Mouse (Mus musculus): ENCODE data around the gene Emp3.
"Not testable (repeated sequence)": the region's sequence is repeated elsewhere in the genome, so short reads cannot be mapped to it uniquely, and the experiment has no call there.

The Emp3 gene

DNA sequence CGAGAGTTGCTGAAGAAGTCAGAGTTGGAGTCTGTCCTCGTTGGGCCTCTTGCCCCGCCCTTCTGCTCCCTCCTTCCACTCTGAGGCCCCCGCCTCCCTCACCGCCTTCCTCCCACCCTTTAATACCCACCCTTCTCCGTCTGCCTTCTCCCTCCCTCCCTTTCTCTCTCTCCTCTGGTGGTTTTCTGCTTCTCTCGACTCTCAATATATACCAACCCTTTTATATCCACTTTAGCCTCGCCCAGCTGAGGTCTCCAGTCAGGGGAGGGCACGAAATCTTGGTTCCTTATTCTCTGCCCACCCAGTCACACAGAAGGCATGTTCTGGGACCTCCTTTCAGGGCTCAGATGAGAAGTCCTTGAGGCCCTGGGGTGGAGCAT, at the start of gene Emp3:
Gene Emp3, minus strand, starts transcription at position 163 of the 380 bp plus-strand sequence.
- peak; percentile 62 for DNase-seq (ENCODE audit: low spot score)

DNA sequence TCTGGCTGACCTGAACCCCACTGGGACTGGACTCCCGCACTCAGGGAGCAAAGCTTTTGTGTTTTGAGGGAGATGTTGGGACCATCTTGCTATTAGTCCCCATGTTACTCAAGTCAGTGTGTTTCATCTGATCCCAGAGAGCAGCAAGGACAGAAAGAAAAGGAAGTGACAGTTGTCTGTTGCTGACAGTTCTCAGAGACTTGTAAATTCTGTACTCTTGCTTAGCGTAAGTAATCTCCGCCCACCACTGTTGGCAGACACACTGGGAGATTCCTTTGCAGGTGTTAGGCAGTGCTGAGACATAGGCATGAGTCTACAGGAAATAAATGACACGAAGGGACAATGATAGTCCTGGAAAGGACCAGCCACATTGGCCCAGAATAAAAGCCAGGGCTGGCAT, 35.4 kb upstream of the Emp3 start:
- no peak for DNase-seq (ENCODE audit: low spot score)

DNA sequence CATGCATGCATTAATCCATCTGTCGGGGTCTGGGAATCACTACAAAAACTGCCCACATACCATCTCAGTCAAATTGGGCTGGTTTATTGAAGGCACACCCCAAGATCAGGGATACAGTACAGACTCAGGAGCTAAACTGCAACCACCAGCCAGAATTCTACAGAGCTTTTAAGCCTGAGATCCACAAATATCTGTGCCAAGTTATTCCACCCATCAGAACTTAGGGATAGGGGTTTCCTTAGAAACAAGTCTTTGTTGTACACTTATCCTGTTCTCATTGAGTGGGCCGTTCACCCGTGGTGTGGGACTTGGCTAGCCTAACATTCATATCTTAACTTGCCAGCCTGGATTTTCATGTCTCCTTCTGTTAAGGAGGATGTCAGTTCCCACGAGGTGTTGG, 27.9 kb upstream of the Emp3 start:
- DNase-seq (ENCODE audit: low spot score): no peak

DNA sequence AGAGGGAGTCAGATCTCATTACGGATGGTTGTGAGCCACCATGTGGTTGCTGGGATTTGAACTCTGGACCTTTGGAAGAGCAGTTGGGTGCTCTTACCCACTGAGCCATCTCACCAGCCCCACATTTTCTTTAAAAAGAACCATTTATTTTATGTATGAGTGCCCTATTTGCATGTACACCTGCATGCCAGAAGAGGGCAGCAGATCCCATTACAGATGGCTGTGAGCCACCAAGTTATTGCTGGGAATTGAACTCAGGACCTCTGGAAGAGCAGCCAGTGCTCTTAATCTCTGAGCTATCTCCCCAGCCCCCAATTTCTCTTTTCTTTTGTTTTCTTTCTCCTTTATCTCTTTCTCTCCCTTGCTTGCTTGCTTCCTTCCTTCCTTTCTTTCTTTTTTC, 22.1 kb upstream of the Emp3 start:
- not testable (repeated sequence) for DNase-seq (ENCODE audit: low spot score)

DNA sequence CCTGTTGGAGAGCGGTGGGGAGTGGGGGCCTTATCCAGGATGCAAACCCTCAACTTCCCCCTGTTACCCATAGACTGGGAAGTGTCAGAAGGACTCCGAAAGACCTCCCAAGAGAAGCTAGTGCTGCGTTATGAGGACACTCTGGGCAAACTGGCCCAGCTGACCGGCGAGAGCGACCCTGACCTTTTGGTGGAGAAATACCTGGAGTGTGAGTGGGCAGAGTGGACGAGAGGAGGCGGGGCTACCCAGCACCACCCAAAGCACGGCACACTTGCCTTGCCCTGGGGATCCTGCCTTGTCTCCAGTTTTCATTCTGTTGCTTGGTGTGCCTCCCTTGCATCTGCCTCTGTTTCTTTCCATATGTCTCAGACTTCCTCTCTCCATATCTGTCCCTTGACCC, 20.8 kb upstream of the Emp3 start:
- DNase-seq (ENCODE audit: low spot score): no peak

DNA sequence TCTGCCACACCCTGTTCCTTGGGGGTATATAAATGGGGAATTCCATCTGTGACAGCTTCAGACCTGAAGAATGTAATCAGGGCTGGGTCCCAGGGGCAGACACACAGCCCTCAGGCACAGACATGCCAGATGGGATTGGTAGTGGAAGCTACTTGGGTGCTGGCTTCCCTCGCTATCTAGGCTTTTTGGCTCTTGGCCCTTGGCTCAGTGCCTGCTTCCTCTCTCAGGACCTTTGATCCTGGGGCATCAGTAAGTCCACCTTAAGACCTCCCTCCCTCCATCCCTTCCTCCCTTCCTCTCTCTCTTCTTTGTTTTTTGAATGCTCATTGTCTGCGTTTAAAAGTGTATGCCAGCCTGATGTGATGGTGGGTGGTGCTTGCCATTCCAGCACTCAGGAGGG, 18.6 kb upstream of the Emp3 start:
- no peak for DNase-seq (ENCODE audit: low spot score)

DNA sequence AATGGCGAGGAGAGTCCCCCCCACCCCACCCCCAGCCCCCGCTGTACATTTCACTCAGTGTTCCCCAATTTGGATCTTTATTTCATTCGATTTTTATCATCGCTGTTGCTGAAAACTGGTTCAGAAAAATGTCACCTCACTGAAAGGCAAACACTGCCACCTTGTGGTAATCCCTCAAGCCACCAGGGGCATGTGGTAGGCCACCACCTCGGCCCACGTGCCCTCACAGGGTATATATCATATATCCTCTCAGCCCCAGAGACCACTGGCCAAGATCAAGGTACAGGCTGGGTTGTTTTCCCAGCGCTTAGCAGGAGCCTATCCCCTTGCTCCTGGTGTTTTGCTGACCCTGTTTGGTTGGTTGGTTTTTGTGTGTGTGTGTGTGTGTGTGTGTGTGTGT, 13.9 kb upstream of the Emp3 start:
- peak; percentile 56 for DNase-seq (ENCODE audit: low spot score)

DNA sequence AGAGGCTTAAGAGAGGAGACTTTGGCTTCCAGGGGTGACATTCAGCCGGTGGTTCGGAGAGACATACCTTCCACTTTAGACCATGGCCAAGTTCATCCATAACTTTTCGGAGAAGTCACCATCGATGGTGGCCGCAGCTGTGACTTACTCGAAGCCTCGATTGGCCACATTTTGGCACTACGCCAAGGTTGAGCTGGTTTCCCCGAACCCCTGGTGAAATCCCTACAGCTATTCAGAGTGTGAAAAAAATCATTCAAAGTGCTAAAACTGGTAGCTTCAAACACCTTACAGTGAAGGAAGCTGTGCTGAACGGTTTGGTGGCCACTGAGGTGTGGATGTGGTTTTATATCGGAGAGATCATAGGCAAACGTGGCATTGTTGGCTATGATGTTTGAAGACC, 12.6 kb upstream of the Emp3 start:
- DNase-seq (ENCODE audit: low spot score): not testable (repeated sequence)

DNA sequence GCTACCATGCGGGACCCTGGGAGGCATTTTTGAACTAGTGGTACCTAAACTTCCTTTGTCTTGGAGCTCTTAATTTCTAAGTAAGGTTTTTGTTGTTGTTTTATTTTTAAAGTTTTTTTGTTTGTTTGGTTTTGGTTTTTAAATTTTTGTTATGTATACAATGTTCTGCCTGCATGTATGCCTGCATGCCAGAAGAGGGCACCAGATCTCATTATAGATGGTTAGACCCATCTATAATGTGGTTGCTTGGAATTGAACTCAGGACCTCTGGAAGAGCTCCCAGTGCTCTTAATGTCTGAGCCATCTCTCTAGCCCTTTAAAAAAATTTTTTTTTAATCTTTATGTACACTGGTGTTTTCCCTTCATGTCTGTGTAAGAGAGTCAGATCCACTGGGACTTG, 8.5 kb upstream of the Emp3 start:
- no peak for DNase-seq (ENCODE audit: low spot score)

DNA sequence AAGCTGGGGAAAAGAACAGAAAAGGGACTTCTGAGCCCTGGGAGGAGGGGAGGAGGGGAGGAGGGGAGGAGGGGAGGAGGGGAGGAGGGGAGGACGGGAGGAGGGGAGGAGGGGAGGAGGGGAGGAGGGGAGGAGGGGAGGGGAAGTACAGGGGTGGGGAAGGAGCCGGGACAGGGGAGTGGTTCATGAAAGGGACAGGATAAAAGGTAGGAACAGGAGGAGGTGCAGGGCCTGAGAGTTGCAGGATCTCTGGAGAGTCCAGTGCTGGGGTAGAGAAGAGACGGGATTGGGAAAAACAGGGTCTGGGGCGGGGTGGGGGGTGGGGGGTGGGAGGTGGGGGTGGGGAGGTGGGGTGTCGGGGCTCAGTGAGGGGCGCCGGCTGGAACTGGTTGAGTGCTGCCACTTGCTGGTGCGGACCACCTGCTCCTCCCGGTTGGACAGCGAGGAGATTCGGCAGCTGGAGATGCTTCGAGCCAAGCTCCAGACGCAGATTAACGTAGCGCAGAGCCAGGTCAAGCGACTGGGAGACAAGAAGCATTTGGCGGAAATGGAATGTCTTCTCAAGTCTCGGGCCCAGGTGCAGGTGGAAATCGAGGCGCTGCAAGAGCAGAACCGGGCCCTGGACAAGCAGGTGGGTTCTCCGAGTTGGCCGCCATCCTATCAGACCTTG, 7.6 kb upstream of the Emp3 start:
- DNase-seq (ENCODE audit: low spot score): no peak

DNA sequence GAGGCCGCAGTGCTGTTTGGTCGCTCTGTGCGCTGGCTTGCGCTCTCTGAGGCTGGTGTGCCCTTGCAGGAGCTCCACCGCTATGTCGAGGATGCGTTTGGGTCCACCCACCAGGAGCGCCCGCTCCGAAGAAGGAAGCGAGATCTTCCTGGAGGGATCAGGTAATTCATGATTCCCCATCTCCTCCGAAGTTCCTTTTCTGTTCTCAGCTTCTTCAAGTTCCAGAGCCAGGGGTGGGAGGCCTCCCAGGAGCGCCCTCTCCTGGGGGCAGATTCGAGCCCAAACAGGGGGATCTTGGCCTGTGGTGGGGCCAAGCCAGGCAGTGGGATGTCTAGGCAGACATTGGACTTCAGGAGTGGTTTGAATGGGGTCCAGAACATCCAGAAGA, 3.2 kb upstream of the Emp3 start:
- no peak for DNase-seq (ENCODE audit: low spot score)

DNA sequence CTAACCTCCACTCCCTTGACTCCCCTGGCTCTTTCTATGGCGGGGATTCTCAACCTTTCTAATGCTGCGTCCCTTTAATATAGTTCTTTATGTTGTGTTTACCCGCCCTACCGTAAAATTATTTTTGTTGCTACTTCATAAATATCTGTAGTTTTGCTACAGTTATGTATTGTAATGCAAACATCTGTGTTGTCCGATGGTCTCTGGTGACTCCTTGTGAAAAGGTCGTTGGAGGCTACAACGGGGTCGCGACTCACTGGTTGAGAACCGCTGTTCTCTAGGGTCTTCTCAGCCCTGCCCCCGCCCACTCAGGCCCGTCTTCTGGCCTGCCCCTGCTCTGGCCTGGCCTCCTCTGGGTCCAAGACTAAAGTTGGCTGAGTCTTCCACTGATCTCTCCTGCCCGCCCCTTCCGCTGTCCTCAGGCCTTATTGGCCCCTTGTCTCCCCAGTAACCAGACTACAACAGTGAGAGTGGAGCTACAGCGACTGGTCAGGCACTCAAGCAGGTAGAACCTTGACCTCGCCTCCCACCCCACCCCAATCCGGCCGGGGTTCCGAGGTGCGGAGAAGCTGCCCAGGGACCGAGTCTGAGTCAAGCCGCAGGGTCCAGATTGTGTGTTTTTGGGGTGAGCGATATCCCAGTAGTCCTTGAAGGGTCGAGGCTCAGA, 2.7 kb upstream of the Emp3 start, which contains the start of gene Ccdc114:
Gene Ccdc114, plus strand, starts transcription at position 311 of the 667 bp plus-strand sequence.
- DNase-seq (ENCODE audit: low spot score): peak; percentile 53

DNA sequence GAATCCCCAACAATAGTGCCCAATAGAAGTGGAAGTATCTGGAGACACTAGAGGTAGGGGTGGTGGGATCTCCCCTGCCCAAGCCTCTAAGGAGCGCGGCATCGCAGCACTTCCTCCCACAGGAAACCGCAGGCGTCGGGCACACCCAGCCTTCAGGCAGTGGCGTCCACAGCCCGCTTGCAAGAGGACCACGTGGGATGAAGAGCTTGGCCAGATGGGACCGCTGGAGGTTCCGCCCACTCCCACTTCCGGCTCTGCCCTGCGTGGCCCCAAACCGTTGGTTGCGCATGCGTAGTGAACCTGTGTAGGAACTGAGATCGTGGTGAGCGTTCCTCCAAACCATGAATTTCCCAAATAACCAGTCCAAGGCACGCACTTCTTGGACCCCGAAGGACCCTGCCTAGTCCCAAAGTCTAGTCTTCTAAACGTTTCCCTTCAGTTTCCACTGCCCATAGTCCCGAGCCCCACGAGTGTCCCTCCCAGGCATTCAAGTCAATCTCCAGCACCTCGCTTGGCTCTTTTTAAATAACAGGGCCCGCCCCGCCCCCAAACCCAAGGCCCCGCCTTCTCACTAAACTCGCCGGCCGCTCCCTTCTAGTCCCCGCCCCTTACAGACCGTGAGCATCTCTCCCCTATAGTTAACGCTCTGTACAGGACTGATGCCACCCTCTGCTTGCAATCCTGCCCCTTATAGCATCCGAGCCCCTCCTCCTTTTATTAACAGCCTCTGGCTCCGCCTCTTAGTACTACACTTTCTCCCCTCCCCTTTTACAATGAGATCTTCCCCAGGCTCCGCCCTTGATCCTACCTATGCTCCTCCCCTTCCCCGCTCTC, 1.9 kb upstream of the Emp3 start:
- DNase-seq (ENCODE audit: low spot score): peak; percentile 92

DNA sequence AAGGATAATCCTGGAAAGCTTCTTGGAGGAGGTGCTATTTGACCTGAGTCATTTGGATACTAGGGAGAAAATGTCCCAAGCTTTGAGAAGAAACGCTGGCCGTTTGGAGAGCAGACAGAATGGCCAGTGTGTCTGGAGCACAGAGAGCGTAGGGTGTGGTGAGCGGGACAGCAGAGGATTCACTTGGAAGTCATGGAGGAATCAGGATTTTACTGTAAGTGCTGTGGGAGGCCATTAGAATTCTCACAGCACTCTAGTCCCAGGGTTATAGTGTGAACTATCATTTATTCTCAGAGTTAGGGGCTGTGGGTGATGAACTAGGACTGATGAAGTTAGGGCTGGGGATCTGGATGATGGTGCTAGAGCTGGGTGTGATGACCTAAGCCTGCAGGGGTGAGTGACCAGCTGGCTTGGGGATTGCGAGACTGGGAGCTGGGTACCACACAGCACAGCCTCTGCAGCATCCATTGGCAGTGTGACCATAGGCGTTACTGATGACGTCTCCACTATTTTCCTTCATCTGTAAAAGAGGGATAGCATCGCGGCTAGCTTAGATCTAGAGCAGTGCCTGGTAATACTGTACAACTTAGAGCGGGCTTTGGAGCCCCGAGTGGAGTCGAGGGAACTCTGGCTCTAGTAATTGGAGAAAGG, 871 bp upstream of the Emp3 start:
- DNase-seq (ENCODE audit: low spot score): no peak

DNA sequence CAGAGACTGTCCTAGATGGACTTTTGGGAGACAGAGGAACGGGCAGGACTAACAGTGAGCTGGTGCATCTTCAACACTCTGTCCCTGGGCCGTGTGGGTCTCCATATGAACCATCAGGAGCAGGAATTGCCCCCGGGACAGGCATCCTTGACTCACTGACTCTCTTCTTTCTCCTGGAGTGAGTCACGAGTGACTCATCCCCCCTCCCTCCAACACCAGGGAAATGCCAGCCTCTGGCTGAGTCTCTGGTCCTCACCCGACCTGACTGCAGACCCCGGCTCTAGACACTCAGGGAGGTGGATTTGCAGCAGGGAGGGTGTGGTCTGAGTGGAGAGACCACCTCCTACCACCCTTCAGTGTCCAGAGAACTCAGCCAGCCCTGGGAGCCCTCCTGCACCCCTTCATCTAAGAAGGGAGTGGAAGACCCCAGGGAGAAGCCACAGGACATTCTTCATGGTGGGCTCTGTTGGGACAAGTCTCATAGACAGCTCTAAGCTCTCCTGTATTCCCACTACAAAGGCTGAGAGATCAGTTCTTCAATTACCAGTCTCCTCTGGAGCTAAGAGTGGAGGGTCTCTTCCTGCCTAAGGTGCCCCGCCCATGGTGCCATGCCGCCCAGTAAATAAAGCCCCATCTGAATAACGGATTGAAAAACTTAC, 492 bp downstream of the Emp3 start:
- no peak for DNase-seq (ENCODE audit: low spot score)

DNA sequence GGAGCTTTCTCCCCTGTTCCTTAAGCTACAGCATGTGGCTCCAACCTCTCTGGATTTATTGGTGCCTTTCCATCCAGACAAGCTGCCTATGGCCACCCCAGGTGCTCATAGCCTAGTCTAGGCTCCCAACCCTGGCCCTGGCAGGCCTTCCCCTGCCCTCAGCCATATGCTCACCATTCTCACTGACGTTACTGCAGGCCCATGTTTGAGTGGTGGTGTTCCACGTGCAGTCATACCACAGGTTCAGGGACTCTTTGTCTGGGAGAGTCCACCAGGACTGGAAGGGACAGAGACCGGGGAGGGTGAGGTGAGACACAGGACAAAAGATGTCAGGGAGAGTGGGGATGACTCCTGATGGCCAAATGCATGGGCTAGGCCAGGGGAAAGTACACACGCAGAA, 1.4 kb downstream of the Emp3 start:
- no peak for DNase-seq (ENCODE audit: low spot score)

DNA sequence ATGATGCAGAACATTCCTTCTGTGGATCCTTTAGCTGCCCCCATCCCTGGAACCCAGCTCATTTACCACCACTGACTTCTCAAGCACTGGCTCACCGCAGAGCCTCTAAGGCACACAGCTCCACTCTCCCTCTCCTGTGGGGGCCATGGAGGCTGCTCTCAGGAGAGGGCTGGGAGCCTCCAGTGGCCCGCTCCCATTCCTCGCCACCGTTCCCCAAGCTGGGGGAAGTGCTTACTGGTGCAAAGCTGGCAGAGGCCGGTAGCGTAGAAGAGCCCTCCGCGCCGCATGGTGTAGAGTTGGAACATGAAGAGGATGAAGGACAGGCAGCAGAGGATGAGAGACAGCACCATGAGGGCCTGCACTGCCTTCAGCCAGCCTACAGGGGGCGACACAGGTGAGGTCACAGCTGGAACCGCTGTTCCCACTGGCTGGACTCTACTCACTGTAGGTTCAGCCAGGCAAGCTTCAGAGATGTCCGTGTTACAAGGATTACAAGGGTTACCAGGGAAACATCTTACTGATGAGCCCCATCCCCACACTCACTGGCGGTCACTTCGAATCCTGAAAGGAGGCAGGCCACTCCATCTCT, 2.0 kb downstream of the Emp3 start:
- no peak for DNase-seq (ENCODE audit: low spot score)

DNA sequence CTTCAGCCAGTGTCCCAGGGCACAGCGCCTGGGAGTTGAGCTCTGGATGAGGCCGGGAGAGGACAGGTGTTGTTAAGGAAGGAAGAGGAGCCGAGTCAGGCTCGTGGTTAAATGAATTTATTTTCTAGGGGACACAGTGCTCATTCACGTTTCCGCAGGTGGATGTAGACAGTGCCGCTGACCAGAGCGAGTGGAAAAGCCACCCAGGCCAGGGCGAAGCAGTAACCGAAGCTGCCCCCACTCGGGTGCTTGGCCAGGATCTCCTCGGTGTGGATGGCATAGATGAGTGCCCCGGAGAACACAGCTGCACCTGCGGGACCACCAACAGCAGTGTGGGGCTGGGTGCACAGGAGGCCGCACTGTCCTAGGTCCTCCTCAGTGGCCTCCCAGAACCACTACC, 3.3 kb downstream of the Emp3 start:
- no peak for DNase-seq (ENCODE audit: low spot score)

DNA sequence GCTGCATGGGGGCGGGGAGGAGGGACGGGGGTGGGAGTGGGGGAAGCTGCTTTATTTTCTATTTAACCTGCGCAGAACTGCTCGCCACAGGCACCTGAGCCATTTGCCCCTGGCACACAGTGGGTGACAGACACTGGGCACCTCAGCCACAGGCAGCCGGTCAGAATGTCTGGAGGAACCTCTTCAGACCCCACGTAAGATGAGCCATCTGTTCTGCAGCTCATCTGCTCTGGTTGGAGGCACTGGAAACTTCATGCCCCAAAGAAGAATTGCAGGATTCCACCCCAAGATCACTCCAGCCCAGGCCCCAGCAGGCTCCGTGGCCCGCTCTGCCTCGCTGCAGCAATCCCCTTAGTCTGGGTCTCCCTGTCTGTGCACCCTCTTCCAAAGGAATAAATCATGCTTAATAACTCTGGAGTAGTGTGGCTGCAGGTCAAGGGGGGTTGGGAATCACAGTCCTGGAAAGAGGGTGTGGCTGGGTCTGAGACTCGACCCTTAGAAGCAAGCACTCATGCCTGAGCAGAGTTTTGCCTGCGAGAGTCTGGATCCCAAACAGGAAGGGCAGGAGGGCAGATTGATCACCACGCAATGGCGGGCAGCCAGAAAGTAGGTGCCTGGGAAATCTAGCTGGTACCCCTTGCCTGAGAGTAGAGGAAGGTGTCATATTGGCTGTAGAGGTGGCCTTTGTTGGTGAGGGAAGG, 4.0 kb downstream of the Emp3 start:
- no peak for DNase-seq (ENCODE audit: low spot score)

DNA sequence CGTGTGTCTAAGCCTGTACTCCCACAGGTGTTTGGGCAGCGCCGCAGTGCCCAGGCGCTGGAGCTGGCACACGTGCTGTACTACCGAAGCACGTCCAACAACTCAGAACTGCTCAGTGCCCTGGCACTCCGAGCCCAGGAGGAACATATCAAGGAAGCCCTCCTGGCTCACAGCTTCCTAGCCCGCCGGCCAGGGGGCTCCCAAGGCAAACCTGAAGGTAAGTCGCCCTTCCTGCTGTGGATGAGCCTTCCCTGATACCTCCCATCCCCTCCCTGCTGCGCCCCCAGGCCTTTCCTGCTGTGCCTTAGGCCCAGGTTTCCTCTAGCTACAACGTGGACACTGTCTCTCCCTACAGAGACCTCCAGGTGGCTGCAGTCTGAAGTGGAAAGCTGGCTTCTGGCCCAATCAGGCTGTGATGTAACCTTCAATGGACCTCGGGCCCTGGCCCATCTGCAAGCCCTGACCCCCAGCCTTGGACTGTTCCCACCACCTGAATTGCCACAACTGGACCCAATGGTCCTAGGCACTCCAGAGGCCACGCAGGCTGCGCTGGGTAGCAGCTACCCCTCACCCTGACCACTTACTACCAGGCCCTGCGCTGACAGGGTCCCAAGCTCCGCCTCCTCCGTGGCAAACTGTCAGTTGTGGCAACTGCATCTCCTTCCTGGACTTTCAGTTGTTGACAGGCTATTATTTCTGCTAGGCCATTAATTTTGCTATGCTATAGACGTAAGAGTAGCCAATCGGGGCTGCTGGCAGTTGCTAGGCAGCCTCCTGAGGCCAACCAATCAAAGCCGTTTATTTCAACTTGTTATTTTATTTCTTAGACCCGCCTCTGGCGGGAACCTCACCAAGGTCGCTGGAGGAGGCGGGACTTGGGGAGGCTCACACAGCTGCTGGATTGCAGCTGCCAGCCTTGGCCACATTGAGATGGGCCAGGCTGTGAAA, 4.9 kb downstream of the Emp3 start:
- DNase-seq (ENCODE audit: low spot score): peak; percentile 71

Measured in c-Kit-positive CD71-positive TER-119-positive erythroid progenitor cells, embryonic 14.5 days (primary cell).